Mouse (Mus musculus) spleen, adult 10 weeks (tissue): ENCODE measurements around the gene Hebp1. TPM values are rescaled to one million over a fixed set of nuclear protein-coding genes. Genes with fewer than 3 reads are reported as not detected.

ENCODE experiments used
- polyA plus RNA-seq: library from polyadenylated mRNA; stranded (reverse); fragments of 350-450 nt; fragmentation: Illumina TruSeq; extraction: RNeasy Lipid Tissue Mini Kit (QIAGEN cat#74804); gene quantifications from one replicate; pipeline ENCODE4 v1.2.3, GENCODE M21; 2015; ENCODE audit warnings: low replicate concordance; ENCODE audit not compliant: insufficient read depth

The Hebp1 gene
- polyA plus RNA-seq, result 102 TPM

DNA sequence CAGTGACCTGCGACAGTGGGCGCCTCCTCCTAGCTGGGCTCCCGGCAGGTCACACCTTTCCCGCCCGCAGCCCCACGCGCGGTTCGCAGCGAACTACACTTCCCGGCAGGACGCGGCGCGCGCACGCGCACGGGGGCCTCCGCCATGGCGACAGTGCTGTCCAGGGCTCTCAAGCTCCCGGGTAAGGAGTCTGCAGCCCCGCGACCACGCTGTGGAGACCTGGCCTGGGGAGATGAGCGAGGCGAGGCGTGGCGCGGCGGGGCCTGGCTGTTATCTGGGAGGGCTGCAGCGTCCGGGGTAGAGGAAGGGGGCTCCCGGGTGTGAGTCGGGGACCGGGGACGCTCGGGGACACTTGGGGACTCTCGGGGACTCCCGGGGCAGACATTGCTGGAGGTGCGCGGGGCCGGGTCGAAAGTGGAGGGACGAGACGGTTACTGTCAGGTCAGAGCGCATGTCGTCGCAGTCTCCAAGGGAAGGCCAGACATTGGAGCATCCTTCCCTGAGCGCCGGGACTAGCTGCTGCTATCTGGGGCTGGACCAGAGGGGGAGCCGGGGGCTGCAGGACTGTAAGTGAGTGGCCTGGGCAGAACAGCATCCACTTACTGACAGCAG is at the start of gene Hebp1, which contains the start of gene Fam234b:
Gene Hebp1, minus strand, starts transcription at position 102 of the 612 bp plus-strand sequence.
Gene Fam234b, plus strand, starts transcription at position 57 of the 612 bp plus-strand sequence.

DNA sequence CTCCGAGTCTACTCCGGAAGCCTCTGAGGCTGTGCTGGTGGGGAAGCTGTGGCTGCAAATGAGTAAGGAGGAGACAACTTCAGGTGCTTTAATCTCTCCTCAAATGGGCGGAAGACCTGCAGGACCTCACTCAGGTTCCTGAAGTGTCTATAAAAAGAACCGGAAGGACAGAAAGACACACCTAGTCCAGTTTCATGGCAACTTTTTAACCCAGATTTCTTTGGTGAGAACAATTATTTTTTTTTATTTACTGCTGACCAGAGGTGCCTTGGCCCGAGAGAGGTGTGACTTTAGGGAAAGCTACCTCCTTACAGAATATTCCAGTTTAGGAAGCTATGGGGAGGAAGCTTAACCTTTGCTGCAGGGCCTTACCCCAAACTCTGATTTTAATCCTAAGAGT is 79.6 kb downstream of the Hebp1 start, which contains the start of gene Gprc5d:
Gene Gprc5d, minus strand, starts transcription at position 101 of the 400 bp plus-strand sequence.

Other genes starting within 250 kb of the Hebp1 start
- 2.3 TPM for gene Apold1, start 216.3 kb downstream of the Hebp1 start, polyA plus RNA-seq
- gene Ddx47, start 186.4 kb downstream of the Hebp1 start, polyA plus RNA-seq, result 96.1 TPM
- gene Gprc5a, start 132.4 kb downstream of the Hebp1 start, polyA plus RNA-seq, result 0.36 TPM
- gene Gprc5d, start 79.7 kb downstream of the Hebp1 start, polyA plus RNA-seq, result not detected
- gene Fam234b, start within 50 bp of the Hebp1 start, polyA plus RNA-seq, result 15.2 TPM
- 0.30 TPM for gene Gsg1, start 56.3 kb upstream of the Hebp1 start, polyA plus RNA-seq
- not detected for gene Pbp2, start 112.4 kb upstream of the Hebp1 start, polyA plus RNA-seq
- gene Emp1, start 164.5 kb upstream of the Hebp1 start, polyA plus RNA-seq, result 22.4 TPM